In genomic region chr2:11706030-11706745, GRCm38 (mm10) we compare ENCODE assay signal across 7 mouse cellular contexts. TPM values are rescaled to one million over a fixed set of nuclear protein-coding genes. Genes with fewer than 3 reads are reported as not detected.
DNase-seq lines count a peak whose midpoint lies in the region; ATAC-seq lines count a peak whose summit lies in the region.

No protein-coding gene starts in this region.

- ATAC-seq in forebrain, embryonic 11.5 days (replicated peaks; ENCODE audit: low FRiP score), result peak; percentile 67
- ATAC-seq in intestine, embryonic 16.5 days, result peak; percentile 60
- ATAC-seq in midbrain, embryonic 14.5 days (ENCODE audit: low FRiP score, low TSS enrichment), result 0 out of 2 replicates have a peak, but pooled peaks have one; percentile 21
- ATAC-seq in cerebellum, adult (ENCODE audit: insufficient number of reproducible peaks, low FRiP score, low TSS enrichment), result no peak

- no peaks in the 10 kb centered on the region for H3K9me3 ChIP-seq in forebrain, embryonic 11.5 days (ENCODE audit: control insufficient read depth, low read length)
- no peaks in the 10 kb centered on the region for H3K9me3 ChIP-seq in intestine, embryonic 16.5 days (ENCODE audit: control insufficient read depth, low read length)
- H3K9me3 ChIP-seq in midbrain, embryonic 14.5 days (ENCODE audit: control insufficient read depth, low read length), result no peaks in the 10 kb centered on the region

- WGBS in forebrain, embryonic 11.5 days, result 3% methylated on average over 28 of the region's 28 CpGs
- 4% methylated on average over 28 of the region's 28 CpGs for WGBS in intestine, embryonic 16.5 days
- 4% methylated on average over 28 of the region's 28 CpGs for WGBS in midbrain, embryonic 14.5 days

- H3K36me3 ChIP-seq in forebrain, embryonic 11.5 days (ENCODE audit: control insufficient read depth, insufficient read depth, low read length), result no peaks in the 10 kb centered on the region
- H3K36me3 ChIP-seq in intestine, embryonic 16.5 days (ENCODE audit: control insufficient read depth, insufficient read depth, low read length), result no peaks in the 10 kb centered on the region
- H3K36me3 ChIP-seq in midbrain, embryonic 14.5 days (ENCODE audit: control insufficient read depth, insufficient read depth, low read length), result no peaks in the 10 kb centered on the region

- H3K27ac ChIP-seq in forebrain, embryonic 11.5 days (ENCODE audit: low read depth, low read length), result no peak overlapping the region
- H3K27ac ChIP-seq in intestine, embryonic 16.5 days (ENCODE audit: low read length), result no peak overlapping the region
- H3K27ac ChIP-seq in midbrain, embryonic 14.5 days (replicated peaks; ENCODE audit: low read depth, low read length), result no peak overlapping the region

- H3K9ac ChIP-seq in forebrain, embryonic 11.5 days (ENCODE audit: low read length), result peak overlapping the region; percentile 54
- peak overlapping the region; percentile 76 for H3K9ac ChIP-seq in intestine, embryonic 16.5 days (ENCODE audit: low read depth, low read length)
- H3K9ac ChIP-seq in midbrain, embryonic 14.5 days (replicated peaks; ENCODE audit: low read length), result peak overlapping the region; percentile 57

- peaks cover 5% of the 10 kb centered on the region; the same call in 1 of the 2 replicates for H3K4me1 ChIP-seq in forebrain, embryonic 11.5 days (replicated peaks; ENCODE audit: control insufficient read depth, insufficient read depth, low read length)
- H3K4me1 ChIP-seq in intestine, embryonic 16.5 days (ENCODE audit: control insufficient read depth, insufficient read depth, low read length), result no peaks in the 10 kb centered on the region; the same call in 1 of the 2 replicates
- H3K4me1 ChIP-seq in midbrain, embryonic 14.5 days (ENCODE audit: control insufficient read depth, insufficient read depth, low read length), result peaks cover 12% of the 10 kb centered on the region

- DNase-seq in 3134 (ENCODE audit: extremely low read depth, insufficient read length, low spot score), result peak; percentile 54
- DNase-seq in B cell, adult 2 months, result peak; percentile 13 to 21
- DNase-seq in forebrain, embryonic 11.5 days (ENCODE audit: low spot score), result no peak
- peak; percentile 28 for DNase-seq in midbrain, embryonic 14.5 days
- no peak for DNase-seq in spleen, postnatal 36 days (ENCODE audit: low spot score in 2 of 2)

- H3K4me2 ChIP-seq in forebrain, embryonic 11.5 days (ENCODE audit: low read depth, low read length, severe bottlenecking), result peak overlapping the region; percentile 94
- H3K4me2 ChIP-seq in intestine, embryonic 16.5 days (ENCODE audit: low read depth, low read length), result peak overlapping the region; percentile 97
- H3K4me2 ChIP-seq in midbrain, embryonic 14.5 days (ENCODE audit: low read length), result peak overlapping the region; percentile 100

- peak overlapping the region; percentile 55 for H3K4me3 ChIP-seq in forebrain, embryonic 11.5 days (ENCODE audit: low read depth, low read length)
- peak overlapping the region; percentile 67 for H3K4me3 ChIP-seq in intestine, embryonic 16.5 days (ENCODE audit: low read length)
- peak overlapping the region; percentile 54 for H3K4me3 ChIP-seq in midbrain, embryonic 14.5 days (replicated peaks; ENCODE audit: low read depth, low read length)

- peaks cover 10% of the 10 kb centered on the region for H3K27me3 ChIP-seq in forebrain, embryonic 11.5 days (ENCODE audit: control insufficient read depth, insufficient read depth, low read length)
- 0 out of 2 replicates have a peak, but pooled peaks cover 3% of the 10 kb centered on the region for H3K27me3 ChIP-seq in intestine, embryonic 16.5 days (replicated peaks; ENCODE audit: control insufficient read depth, insufficient read depth, low read length)
- peaks cover 16% of the 10 kb centered on the region for H3K27me3 ChIP-seq in midbrain, embryonic 14.5 days (ENCODE audit: control insufficient read depth, insufficient read depth, low read length)

RNA-seq across cellular contexts. Expression of gene Il15ra, which starts 1.1 kb away (rescaled TPM):
- 0.13 and 0.25 TPM in 2 replicates for polyA plus RNA-seq in forebrain, embryonic 11.5 days (2014; fragmentation: Nextera tagmentation; extraction: Ambion mirVana)
- polyA plus RNA-seq in intestine, embryonic 16.5 days (2015; fragmentation: Nextera tagmentation; extraction: Ambion mirVana), result 2.0 and 2.2 TPM in 2 replicates
- 0.62 and 0.64 TPM in 2 replicates for polyA plus RNA-seq in midbrain, embryonic 14.5 days (2014; fragmentation: Nextera tagmentation; extraction: Ambion mirVana)

Comparison
In these comparisons a context has a peak if more than half of its experiments do, and no peak if none do; other contexts are left out.
1. DNase-seq: peak in 3134 (single experiment), B cell, adult 2 months (2 of 2) and midbrain, embryonic 14.5 days (single experiment); none in forebrain, embryonic 11.5 days (single experiment) and spleen, postnatal 36 days (0 of 2).
2. Peak in every context shown above with its lines, with median percentiles within 50 percentile points of each other: H3K4me2 ChIP-seq, H3K4me3 ChIP-seq and H3K9ac ChIP-seq.